Mouse (Mus musculus): ENCODE data around the gene Gm45062. TPM values are rescaled to one million over a fixed set of nuclear protein-coding genes. Genes with fewer than 3 reads are reported as not detected.

Gene Gm45062
- polyA plus RNA-seq, 1 experiment from 2014 or later = 2.1 TPM

- 91% methylated on average over 5 of the region's 5 CpGs for WGBS
- ATAC-seq (no peak), DNase-seq (ENCODE audit: low spot score) (no peak)
- Histone ChIP-seq H3K9ac (replicated peaks; ENCODE audit: low read depth) (no peak overlapping the region), H3K36me3 (ENCODE audit: insufficient read depth, low read length) (no peaks in the 10 kb centered on the region), H3K4me3 (ENCODE audit: low read depth, low read length) (no peak overlapping the region), H3K27me3 (replicated peaks; ENCODE audit: insufficient read depth, low read length) (no peaks in the 10 kb centered on the region), H3K4me1 (ENCODE audit: insufficient read depth, low read depth, low read length) (no peaks in the 10 kb centered on the region), H3K4me2 (replicated peaks; ENCODE audit: low read depth, low read length) (no peak overlapping the region), H3K9me3 (ENCODE audit: low read length) (no peaks in the 10 kb centered on the region), H3K27ac (ENCODE audit: low read length) (no peak overlapping the region)
- TF ChIP-seq EP300 (IDR thresholded peaks at IDR 0.05) = no peak
- TF ChIP-seq CTCF (IDR thresholded peaks at IDR 0.05) = no peak
These were observed 285.6 kb downstream of the Gm45062 start for GRCm38 (mm10) chr6:8544822-8545221.

GRCm38 (mm10) chr6:8545780-8546179 lies 286.5 kb downstream of the Gm45062 start:
- no peaks in the 10 kb centered on the region for H3K4me1 ChIP-seq (ENCODE audit: insufficient read depth, low read depth, low read length)
- DNase-seq (ENCODE audit: low spot score) = no peak
- H3K9me3 ChIP-seq (ENCODE audit: low read length) = no peaks in the 10 kb centered on the region
- no peaks in the 10 kb centered on the region for H3K27me3 ChIP-seq (replicated peaks; ENCODE audit: insufficient read depth, low read length)
- no peak overlapping the region for H3K4me3 ChIP-seq (ENCODE audit: low read depth, low read length)
- no peak for ATAC-seq
- TF ChIP-seq CTCF (IDR thresholded peaks at IDR 0.05) = no peak
- TF ChIP-seq EP300 (IDR thresholded peaks at IDR 0.05) = no peak
- no peak overlapping the region for H3K27ac ChIP-seq (ENCODE audit: low read length)
- H3K36me3 ChIP-seq (ENCODE audit: insufficient read depth, low read length) = no peaks in the 10 kb centered on the region
- no peak overlapping the region for H3K4me2 ChIP-seq (replicated peaks; ENCODE audit: low read depth, low read length)
- H3K9ac ChIP-seq (replicated peaks; ENCODE audit: low read depth) = no peak overlapping the region
- WGBS = 88% methylated on average over 7 of the region's 7 CpGs

- Histone ChIP-seq H3K4me3 (ENCODE audit: low read depth, low read length) (no peak overlapping the region), H3K9ac (replicated peaks; ENCODE audit: low read depth) (no peak overlapping the region), H3K9me3 (ENCODE audit: low read length) (no peaks in the 10 kb centered on the region; the same call in 1 of the 2 replicates), H3K36me3 (ENCODE audit: insufficient read depth, low read length) (no peaks in the 10 kb centered on the region), H3K4me2 (replicated peaks; ENCODE audit: low read depth, low read length) (no peak overlapping the region), H3K27me3 (replicated peaks; ENCODE audit: insufficient read depth, low read length) (no peaks in the 10 kb centered on the region), H3K4me1 (ENCODE audit: insufficient read depth, low read depth, low read length) (no peaks in the 10 kb centered on the region), H3K27ac (ENCODE audit: low read length) (no peak overlapping the region)
- ATAC-seq (no peak), DNase-seq (ENCODE audit: low spot score) (no peak)
- TF ChIP-seq CTCF (IDR thresholded peaks at IDR 0.05) = no peak
- TF ChIP-seq EP300 (IDR thresholded peaks at IDR 0.05) = no peak
- WGBS = 91% methylated on average over 2 of the region's 2 CpGs
These were observed 291.9 kb downstream of the Gm45062 start for GRCm38 (mm10) chr6:8551155-8551554.

GRCm38 (mm10) chr6:8556849-8557571 lies 297.8 kb downstream of the Gm45062 start:
- DNase-seq (ENCODE audit: low spot score) (no peak), ATAC-seq (no peak)
- no peaks in the 10 kb centered on the region for H3K36me3 ChIP-seq (ENCODE audit: insufficient read depth, low read length)
- TF ChIP-seq CTCF (IDR thresholded peaks at IDR 0.05) (no peak), EP300 (IDR thresholded peaks at IDR 0.05) (no peak)
- H3K9ac ChIP-seq (replicated peaks; ENCODE audit: low read depth) = no peak overlapping the region
- H3K4me1 ChIP-seq (ENCODE audit: insufficient read depth, low read depth, low read length) = no peaks in the 10 kb centered on the region
- WGBS = 95% methylated on average over 5 of the region's 5 CpGs
- no peaks in the 10 kb centered on the region; the same call in 1 of the 2 replicates for H3K9me3 ChIP-seq (ENCODE audit: low read length)
- no peaks in the 10 kb centered on the region for H3K27me3 ChIP-seq (replicated peaks; ENCODE audit: insufficient read depth, low read length)
- no peak overlapping the region for H3K4me2 ChIP-seq (replicated peaks; ENCODE audit: low read depth, low read length)
- H3K27ac ChIP-seq (ENCODE audit: low read length) = no peak overlapping the region
- no peak overlapping the region for H3K4me3 ChIP-seq (ENCODE audit: low read depth, low read length)

GRCm38 (mm10) chr6:8560682-8561081 lies 301.4 kb downstream of the Gm45062 start:
- no peak overlapping the region for H3K4me2 ChIP-seq (replicated peaks; ENCODE audit: low read depth, low read length)
- DNase-seq (ENCODE audit: low spot score) = peak; percentile 49
- no peak for ATAC-seq
- H3K36me3 ChIP-seq (ENCODE audit: insufficient read depth, low read length) = no peaks in the 10 kb centered on the region
- 63% methylated on average over 2 of the region's 2 CpGs for WGBS
- no peaks in the 10 kb centered on the region; the same call in 1 of the 2 replicates for H3K9me3 ChIP-seq (ENCODE audit: low read length)
- no peaks in the 10 kb centered on the region for H3K27me3 ChIP-seq (replicated peaks; ENCODE audit: insufficient read depth, low read length)
- no peak overlapping the region for H3K4me3 ChIP-seq (ENCODE audit: low read depth, low read length)
- H3K9ac ChIP-seq (replicated peaks; ENCODE audit: low read depth) = no peak overlapping the region
- no peaks in the 10 kb centered on the region for H3K4me1 ChIP-seq (ENCODE audit: insufficient read depth, low read depth, low read length)
- no peak for TF ChIP-seq EP300 (IDR thresholded peaks at IDR 0.05)
- H3K27ac ChIP-seq (ENCODE audit: low read length) = no peak overlapping the region

- Histone ChIP-seq H3K4me1 (ENCODE audit: insufficient read depth, low read depth, low read length) (no peaks in the 10 kb centered on the region), H3K9ac (replicated peaks; ENCODE audit: low read depth) (no peak overlapping the region), H3K9me3 (ENCODE audit: low read length) (no peaks in the 10 kb centered on the region), H3K36me3 (ENCODE audit: insufficient read depth, low read length) (no peaks in the 10 kb centered on the region), H3K27me3 (replicated peaks; ENCODE audit: insufficient read depth, low read length) (no peaks in the 10 kb centered on the region), H3K4me2 (replicated peaks; ENCODE audit: low read depth, low read length) (no peak overlapping the region), H3K27ac (ENCODE audit: low read length) (no peak overlapping the region), H3K4me3 (ENCODE audit: low read depth, low read length) (no peak overlapping the region)
- TF ChIP-seq EP300 (IDR thresholded peaks at IDR 0.05) (no peak), CTCF (IDR thresholded peaks at IDR 0.05) (no peak)
- DNase-seq (ENCODE audit: low spot score) (no peak), ATAC-seq (no peak)
- WGBS = 94% methylated on average over 9 of the region's 9 CpGs
These were observed 323.1 kb downstream of the Gm45062 start for GRCm38 (mm10) chr6:8582377-8582776.
